Mouse (Mus musculus): ENCODE data around the gene Mt4. TPM values are rescaled to one million over a fixed set of nuclear protein-coding genes. Genes with fewer than 3 reads are reported as not detected.
A peak's percentile ranks its signal among the peaks of the same experiment; 100 is the strongest.
"Not testable (repeated sequence)": the region's sequence is repeated elsewhere in the genome, so short reads cannot be mapped to it uniquely, and the experiment has no call there.

Gene Mt4
- total RNA-seq, 2 experiments from 2014 or later, result not detected

GRCm38 (mm10) chr8:94132096-94132495 lies 4.9 kb upstream of the Mt4 start:
- DNase-seq (ENCODE audit: extremely low spot score in 1 of 2, low spot score in 1 of 2), result no peak

- DNase-seq (ENCODE audit: extremely low spot score in 1 of 2, low spot score in 1 of 2), result not testable (repeated sequence)
Measured at GRCm38 (mm10) chr8:94134601-94135000, 2.4 kb upstream of the Mt4 start.

- DNase-seq (ENCODE audit: extremely low spot score in 1 of 2, low spot score in 1 of 2), result no peak
Measured at GRCm38 (mm10) chr8:94135556-94135955, 1.4 kb upstream of the Mt4 start.

- no peak for DNase-seq (ENCODE audit: extremely low spot score in 1 of 2, low spot score in 1 of 2)
Measured at GRCm38 (mm10) chr8:94136192-94136591, 805 bp upstream of the Mt4 start.

- DNase-seq (ENCODE audit: extremely low spot score in 1 of 2, low spot score in 1 of 2), result no peak
Measured at GRCm38 (mm10) chr8:94140266-94140795, 3.3 kb downstream of the Mt4 start.

GRCm38 (mm10) chr8:94148236-94148635 lies 11.2 kb downstream of the Mt4 start:
- no peak for DNase-seq (ENCODE audit: extremely low spot score in 1 of 2, low spot score in 1 of 2)

GRCm38 (mm10) chr8:94150925-94151324 lies 13.9 kb downstream of the Mt4 start:
- DNase-seq (ENCODE audit: extremely low spot score in 1 of 2, low spot score in 1 of 2), result no peak

GRCm38 (mm10) chr8:94152513-94153300 lies 15.7 kb downstream of the Mt4 start, which contains the start of gene Mt3:
TSS of gene Mt3 (plus strand) at chr8:94152607.
- DNase-seq (ENCODE audit: extremely low spot score in 1 of 2, low spot score in 1 of 2), result peak; percentile 81 to 85

- DNase-seq (ENCODE audit: extremely low spot score in 1 of 2, low spot score in 1 of 2), result peak in 1 of 2 experiments; percentile 40
Measured at GRCm38 (mm10) chr8:94153451-94153850, 16.5 kb downstream of the Mt4 start.

GRCm38 (mm10) chr8:94154537-94154936 lies 17.5 kb downstream of the Mt4 start:
- no peak for DNase-seq (ENCODE audit: extremely low spot score in 1 of 2, low spot score in 1 of 2)

GRCm38 (mm10) chr8:94156092-94156491 lies 19.1 kb downstream of the Mt4 start:
- no peak for DNase-seq (ENCODE audit: extremely low spot score in 1 of 2, low spot score in 1 of 2)

GRCm38 (mm10) chr8:94165772-94166171 lies 28.8 kb downstream of the Mt4 start:
- DNase-seq (ENCODE audit: extremely low spot score in 1 of 2, low spot score in 1 of 2), result not testable (repeated sequence)

- DNase-seq (ENCODE audit: extremely low spot score in 1 of 2, low spot score in 1 of 2), result peak; percentile 99 to 100
Measured at GRCm38 (mm10) chr8:94167244-94167643, 30.2 kb downstream of the Mt4 start.

GRCm38 (mm10) chr8:94169547-94169946 lies 32.5 kb downstream of the Mt4 start:
- no peak for DNase-seq (ENCODE audit: extremely low spot score in 1 of 2, low spot score in 1 of 2)

- DNase-seq (ENCODE audit: extremely low spot score in 1 of 2, low spot score in 1 of 2), result no peak
Measured at GRCm38 (mm10) chr8:94171321-94171755, 34.3 kb downstream of the Mt4 start.

- peak; percentile 39 to 61 for DNase-seq (ENCODE audit: extremely low spot score in 1 of 2, low spot score in 1 of 2)
Measured at GRCm38 (mm10) chr8:94172075-94172808, 35.2 kb downstream of the Mt4 start, which contains the start of gene Mt2. TSS of gene Mt2 (plus strand) at chr8:94172664.

- DNase-seq (ENCODE audit: extremely low spot score in 1 of 2, low spot score in 1 of 2), result peak in 1 of 2 experiments; percentile 42
Measured at GRCm38 (mm10) chr8:94172809-94173732, 36.1 kb downstream of the Mt4 start.

GRCm38 (mm10) chr8:94173848-94174403 lies 36.9 kb downstream of the Mt4 start:
- no peak for DNase-seq (ENCODE audit: extremely low spot score in 1 of 2, low spot score in 1 of 2)

GRCm38 (mm10) chr8:94174619-94175213 lies 37.7 kb downstream of the Mt4 start:
- DNase-seq (ENCODE audit: extremely low spot score in 1 of 2, low spot score in 1 of 2), result no peak
